Mouse (Mus musculus): ENCODE data around the gene Arpp19.
A peak's percentile ranks its signal among the peaks of the same experiment; 100 is the strongest.

The Arpp19 gene

DNA sequence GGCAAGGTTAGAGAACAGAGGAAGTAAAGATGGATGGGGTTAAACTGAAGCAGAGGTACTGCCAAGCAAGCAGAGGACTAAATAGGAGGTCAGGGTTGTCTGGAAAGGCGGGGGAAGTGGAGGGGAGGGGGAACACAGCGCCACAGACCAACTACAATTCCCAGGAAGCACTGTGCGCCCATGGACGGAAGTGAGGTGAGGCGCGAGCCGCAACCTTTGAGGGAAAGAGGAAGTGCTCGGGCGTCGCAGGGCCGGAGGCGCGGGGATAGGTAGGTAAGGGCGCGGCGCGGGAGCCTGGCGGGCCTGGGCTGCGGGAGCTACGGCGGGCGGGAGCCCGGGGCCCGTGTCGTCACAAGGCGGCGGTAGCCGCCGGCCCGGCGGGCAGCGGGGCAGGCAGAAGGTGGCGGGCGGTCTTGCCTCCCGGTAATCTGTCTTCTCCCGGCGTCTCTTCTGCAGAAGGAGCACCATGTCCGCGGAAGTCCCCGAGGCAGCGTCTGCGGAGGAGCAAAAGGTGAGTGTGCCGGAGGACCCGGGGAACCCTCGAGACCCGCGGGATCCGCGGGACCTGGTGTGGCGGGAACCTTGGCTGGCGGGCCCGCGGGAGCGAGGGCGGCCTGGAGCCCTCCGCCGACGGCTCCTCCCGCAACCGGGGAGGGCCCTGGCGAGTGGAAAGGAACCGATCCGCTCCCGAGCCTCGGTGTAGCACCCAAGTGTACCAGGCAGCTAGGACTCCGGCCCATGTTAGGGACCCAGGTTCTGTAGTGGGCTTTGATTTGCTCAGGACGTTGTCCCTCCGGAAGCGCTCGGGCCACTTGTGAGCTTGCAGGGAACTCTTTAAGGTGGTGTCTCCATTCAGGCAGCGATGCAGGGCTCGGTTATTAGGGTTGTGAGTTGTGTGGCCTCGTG lies at the start of gene Arpp19:
Gene Arpp19 (plus strand): TSS at position 164 of the 906 bp plus-strand sequence.
- DNase-seq (ENCODE audit: low spot score in 2 of 2), result peak; percentile 87 to 89

DNA sequence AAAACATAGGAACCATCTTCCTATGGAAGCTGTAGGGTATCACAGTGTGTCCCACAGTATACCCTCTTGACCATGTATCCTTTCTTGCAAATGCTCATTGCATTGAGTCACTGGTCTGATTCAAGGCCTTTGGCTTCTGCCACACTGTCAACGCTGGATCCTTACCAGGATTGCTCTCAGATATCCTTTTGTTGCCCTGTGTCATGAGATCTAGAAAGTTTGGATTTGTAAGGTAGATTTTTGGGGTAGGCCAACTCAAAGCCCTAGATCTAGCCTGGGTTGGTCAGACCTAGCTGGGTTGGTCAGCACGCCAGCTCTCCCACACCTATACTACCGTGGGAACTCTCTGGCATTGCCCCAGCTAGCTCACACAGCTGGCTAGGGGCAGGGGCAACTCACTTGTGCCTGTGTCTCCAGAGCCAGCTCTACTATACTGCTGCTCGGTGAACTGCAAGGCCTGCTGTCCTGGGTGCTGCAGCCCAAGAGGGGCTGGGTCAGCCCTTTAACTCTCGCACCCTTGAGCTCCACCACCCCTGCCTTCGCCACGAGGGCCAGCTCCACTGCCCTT lies 48.4 kb upstream of the Arpp19 start:
- DNase-seq (ENCODE audit: low spot score in 2 of 2), result no peak

DNA sequence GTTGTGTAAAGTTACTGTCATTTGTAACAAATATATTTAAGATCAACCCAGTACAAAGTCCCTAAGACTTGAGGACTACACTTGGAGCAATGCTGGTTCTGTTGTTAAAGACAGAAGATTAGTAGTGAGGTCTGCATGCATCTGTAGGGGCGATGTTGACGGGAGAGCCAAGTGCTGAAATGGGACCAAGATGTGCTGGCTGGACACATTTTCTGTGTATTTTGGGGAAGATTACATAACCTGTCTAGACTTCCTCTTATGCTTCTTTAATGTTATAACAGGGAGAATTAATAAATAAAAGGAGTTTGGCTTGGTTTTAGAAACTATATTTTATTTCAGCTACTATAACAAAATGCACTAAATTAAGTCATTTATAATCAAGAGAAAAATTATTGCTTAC lies 47.4 kb upstream of the Arpp19 start:
- DNase-seq (ENCODE audit: low spot score in 2 of 2), result no peak

DNA sequence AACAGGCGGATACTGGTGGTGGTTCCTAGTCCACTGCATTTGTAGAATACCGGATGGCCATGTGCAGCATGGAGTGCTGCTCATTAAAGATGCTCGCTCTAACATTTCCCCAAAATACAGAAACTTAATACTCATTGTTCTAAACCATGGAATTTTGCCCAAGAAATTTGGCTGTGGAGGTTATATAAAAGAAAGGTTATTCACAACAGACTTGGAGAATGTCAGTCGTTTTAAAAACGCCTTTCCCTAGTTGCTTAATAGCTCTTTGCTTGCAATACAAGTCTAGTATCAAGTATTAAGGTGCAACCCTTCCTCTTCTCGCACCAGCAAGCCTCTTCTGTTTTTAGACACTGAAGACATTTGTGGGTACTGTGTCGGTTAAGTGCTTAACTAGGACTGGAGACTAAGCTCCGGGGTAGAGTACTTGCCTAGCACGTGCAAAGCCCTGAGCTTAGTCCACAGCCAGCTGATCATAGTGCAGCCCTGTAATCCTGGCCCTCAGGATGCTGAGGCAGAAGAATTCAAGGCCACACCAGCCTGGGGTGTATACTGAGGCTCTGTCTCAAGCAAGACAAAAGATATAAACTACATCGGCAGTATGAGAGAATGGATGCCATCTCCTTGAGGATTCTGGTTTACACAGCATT lies 42.7 kb upstream of the Arpp19 start:
- DNase-seq (ENCODE audit: low spot score in 2 of 2), result no peak

DNA sequence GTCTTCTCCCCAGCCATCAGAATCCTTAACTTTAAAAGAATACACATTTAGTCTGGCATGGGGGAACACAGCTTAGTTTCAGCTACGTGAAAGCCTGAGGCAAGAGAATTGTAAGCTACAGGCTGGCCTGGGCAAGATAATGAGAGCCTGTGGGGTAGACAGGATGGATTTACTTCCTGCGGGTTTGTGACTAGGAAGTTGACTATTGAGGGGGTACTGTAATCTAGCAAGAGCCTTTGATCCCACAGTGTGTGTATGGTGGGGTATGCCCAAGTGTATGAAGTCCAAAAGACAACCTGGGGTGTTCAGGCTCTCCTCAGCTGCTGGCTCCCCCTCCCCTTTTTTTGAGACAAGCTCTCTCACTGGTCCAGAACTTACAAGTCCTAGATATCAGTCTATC lies 41.1 kb upstream of the Arpp19 start:
- DNase-seq (ENCODE audit: low spot score in 2 of 2), result no peak

DNA sequence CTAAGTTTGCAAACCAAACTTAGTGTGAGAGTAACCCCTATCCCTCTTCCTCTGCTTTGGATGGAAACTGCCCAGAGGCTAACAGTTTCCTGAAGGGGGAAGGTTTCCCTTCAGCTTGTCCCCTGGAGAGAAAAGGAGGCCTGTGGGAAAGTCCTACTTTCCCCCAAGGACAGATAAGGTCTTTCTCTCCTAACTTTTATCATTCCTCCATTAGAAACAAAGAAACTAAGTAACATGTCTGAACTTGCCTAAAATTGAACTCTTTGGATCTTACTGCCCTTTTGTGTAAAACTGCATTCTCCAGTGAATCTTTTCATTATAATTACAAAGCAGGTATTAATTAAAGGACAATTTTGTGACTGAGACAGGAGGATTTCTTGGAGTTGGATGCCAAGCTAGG lies 39.4 kb upstream of the Arpp19 start:
- DNase-seq (ENCODE audit: low spot score in 2 of 2), result no peak

DNA sequence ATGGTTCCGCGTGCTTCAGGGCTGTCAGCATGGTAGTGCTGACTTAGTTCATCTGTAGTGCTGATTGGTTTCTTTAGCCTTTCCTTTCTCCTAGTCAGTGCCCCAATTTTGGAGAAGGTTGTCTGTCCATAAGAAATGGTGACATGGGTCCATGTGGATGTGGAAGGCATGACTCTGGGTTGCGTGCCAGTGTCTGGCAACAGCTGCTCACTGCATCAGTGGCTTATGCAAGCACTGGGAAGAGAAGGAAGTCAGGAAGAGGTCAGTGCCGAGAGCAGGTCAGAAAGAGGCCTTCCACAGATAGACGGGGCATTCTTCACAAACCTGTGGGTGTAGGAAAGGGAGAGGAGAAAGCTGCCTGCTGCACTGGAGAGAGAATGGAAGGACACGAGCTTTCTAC lies 36.4 kb upstream of the Arpp19 start:
- no peak for DNase-seq (ENCODE audit: low spot score in 2 of 2)

DNA sequence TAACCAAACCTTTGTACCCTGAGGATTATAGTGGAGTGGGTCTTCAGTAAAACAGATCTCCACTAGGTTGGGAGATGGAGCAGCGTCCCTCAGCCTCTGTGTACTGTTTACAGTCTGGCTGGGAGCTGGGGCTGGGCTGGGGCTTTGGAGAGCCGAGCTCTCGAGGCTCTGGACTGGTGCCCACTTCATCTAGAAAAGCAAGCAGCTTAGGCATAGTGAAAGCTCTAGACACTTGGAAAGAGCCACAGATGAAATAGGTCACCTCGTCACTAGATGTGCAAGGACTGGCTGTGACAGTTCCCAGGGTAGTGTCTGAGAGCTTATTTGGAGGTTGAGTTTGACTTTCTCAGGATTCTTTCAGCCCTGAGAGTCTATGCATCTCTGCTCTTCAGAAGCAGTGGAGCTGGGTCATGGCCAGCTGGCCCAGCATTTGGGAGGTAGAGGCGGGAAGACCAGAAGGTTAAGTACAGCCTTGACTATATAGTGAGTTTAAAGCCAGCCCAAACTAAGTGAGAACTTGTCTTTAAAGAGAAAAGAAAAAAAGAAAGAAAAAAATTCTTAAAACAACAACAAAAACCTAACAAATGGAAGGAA lies 35.7 kb upstream of the Arpp19 start:
- DNase-seq (ENCODE audit: low spot score in 2 of 2), result no peak

DNA sequence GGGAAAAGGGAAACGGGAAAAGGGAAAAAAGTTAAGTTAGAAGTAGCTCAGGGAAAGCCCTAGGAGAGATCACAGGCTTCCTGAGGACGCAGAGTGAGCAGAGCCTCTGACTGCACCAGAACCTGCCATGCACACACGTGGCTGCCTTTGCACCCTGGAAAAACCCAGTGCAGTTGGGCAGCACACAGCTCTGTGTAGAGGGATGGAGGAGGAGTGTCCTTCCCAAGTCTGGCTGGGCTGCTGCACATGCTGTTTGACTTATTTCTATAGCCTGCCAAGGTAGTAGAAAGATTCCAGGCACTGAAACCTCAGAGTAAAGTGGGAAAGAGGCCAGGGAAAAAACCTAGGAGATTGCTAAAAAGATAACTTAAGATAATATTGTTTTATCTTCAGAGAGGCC lies 35.2 kb upstream of the Arpp19 start:
- no peak for DNase-seq (ENCODE audit: low spot score in 2 of 2)

DNA sequence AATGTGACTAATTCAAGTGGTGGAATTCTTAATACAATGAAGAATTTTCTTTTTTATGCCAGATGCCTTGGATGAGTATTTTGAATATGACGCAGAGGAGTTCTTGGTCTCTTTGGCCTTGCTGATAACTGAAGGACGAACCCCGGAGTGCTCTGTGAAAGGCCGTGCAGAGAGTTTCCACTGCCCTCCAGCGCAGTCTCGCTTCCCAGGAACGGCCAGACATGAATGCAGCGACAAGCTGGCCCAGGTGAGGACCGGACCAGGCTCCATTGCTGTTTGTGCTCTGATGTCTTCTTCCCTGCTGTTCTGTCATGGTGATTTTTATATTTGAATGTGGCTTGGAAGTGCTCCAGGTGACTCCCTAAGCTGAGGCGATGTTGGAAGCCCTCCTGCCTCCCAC lies 33.2 kb upstream of the Arpp19 start:
- no peak for DNase-seq (ENCODE audit: low spot score in 2 of 2)

DNA sequence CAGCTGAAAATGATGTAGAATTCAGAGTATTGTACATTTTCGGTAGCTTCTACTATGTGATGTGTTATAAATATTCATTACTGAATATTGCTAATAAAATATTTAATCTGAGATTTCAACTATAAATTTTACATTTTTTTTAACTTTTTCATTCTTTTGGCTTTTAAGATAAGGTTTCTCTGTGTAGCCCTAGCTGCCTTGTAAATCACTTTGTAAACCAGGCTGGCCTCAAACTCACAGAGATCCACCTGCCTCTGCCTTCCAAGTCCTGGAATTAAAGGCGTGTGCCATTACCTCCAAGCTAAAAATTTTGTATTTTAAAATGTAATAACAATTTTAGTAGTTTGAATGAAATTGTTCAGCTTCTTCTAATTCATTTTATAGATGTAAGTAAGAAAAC lies 20.8 kb upstream of the Arpp19 start:
- DNase-seq (ENCODE audit: low spot score in 2 of 2), result no peak

DNA sequence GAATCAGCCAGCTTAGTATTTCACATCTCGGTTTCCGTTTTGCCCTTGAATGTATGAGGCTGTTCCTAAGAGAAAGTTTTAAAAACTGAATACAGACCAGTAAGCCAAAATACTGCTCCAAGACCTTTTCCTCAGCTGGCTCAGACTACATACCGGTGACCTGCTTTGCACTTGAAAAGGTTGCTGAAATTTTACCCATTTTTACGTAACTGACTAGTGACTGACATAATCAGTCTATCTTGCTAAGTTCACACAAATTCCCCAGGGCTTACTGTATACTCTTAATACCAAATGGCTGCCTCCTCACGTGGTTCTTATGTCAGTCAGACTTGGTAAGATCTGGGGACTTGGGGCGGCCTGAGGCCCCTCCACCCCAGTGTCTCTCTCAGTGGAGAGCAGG lies 18.2 kb upstream of the Arpp19 start:
- no peak for DNase-seq (ENCODE audit: low spot score in 2 of 2)

DNA sequence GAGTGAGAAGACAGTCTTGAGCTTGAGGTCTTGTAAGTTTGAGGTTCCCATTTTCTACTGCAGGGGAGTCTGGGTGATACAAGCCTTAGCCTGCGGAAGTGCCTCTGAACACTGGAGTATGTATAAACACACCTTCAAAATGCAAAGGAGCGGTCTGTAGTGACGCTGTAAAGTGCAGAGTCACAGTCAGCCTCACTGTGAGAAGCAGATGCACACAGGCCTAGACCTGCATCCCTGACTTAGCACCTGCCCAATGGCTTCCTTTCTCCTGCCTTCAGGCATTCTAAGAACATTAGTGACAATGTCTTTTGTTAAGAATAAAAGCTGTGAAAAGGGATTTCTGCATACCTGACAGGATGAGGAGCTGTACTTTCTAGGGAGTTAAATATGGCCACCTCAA lies 17.8 kb upstream of the Arpp19 start:
- no peak for DNase-seq (ENCODE audit: low spot score in 2 of 2)

DNA sequence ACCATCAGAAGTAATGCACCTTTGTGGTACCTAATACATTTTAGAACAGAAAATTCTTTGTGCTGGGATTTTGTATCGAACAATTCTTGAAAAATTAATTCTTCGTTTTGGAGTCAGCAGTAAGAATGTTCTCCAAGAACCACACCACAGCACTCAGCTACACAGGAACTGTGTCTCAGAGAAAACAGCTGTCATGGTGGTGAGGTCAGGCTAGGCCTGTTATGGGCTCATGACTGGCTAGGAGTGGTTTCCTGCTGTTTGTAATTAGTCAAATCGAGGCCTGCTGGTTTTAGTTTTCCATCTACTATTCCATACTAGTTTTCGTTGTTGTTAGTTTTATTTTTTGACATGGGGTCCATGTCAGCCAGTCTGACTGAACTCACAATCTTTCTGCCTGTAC lies 16.9 kb upstream of the Arpp19 start:
- no peak for DNase-seq (ENCODE audit: low spot score in 2 of 2)

DNA sequence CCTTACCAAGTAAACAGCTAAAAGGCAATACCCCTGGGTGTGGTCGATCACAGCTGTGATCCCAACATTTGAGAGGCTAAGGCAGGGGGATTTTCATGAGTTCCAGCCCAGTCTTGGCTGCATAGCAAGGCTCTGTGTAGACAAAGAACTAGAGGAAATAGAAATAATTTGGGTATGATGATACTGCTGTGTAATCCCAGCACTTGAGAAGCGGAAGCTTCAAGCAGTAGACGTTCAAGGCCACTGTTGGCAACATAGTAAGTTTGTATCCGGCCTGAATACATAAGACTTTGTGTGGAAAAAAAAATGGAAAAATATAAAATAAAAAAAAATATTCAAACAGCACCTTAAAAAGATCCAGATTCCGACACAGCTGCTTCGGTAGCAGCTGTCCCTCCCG lies 14.9 kb upstream of the Arpp19 start:
- DNase-seq (ENCODE audit: low spot score in 2 of 2), result no peak

DNA sequence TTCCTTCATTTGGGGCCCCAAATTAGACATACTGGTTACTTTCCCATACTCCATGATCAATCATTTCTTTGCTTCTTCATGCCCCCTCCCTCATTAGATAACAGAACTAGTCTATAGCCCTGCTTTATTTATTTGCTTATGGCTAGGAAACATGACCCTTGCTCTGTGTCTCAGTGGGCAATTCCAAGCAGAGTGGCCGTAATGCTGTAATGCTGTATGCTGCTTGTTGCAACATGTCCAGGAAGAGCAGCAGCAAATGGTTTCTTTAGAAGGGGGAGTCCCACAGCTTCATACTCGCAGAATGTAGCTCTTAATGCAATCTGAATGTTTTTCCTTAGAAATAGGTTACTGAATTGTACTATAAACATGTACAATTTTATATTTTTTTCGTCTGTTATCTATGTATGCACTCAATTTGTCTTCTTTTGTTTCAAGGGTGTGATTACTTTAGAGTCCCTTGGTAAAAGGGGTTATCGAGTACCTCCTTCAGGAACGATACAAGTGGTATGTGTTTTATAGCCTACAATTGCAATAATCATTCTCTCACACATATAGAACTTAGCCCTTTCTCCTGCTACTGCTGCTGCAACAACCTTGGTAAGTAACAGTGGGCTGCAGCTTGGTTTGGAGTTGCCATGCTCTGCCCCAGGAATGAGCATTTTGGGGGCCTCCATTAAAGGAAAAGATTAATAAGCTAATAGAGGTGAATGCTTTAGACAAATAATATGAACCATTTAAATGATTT lies 14.1 kb upstream of the Arpp19 start:
- no peak for DNase-seq (ENCODE audit: low spot score in 2 of 2)

DNA sequence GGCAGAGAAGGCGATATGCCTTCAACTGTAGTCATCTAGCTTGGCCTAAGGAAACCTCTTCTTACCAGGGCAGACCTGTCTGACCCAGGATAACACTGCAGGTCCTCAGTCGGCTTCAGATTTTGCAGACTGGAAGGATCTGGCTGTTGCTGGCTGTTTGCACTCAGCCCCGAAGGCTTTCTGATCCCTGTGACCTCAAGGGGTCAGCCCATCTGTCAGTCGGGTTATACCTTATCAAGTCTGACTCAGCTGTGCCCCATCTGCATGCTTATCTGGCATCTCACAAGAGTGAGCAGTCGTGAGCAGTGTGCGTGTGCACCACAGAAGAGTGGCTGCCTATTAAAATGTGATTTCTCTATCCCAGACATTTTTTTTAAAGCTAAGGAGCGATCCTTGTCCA lies 13.3 kb upstream of the Arpp19 start:
- no peak for DNase-seq (ENCODE audit: low spot score in 2 of 2)

DNA sequence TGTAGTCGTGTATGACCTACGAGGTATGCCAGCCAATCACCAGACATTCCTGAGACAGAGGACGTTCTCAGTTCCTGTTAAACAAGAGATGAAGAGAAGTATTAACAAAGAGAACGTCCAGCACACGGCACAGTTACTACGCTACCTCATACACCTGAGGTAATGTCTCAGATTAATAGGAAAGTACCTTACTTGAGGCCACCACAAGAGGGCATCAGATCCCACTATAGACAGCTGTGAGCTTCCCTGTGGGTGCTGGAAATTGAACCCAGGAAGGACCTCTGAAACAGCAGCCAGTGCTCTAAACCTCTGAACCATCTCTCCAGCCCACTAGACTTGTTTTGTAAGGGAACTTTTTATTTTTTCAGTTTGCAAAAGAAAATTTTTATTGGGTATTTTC lies 11.7 kb upstream of the Arpp19 start:
- no peak for DNase-seq (ENCODE audit: low spot score in 2 of 2)

DNA sequence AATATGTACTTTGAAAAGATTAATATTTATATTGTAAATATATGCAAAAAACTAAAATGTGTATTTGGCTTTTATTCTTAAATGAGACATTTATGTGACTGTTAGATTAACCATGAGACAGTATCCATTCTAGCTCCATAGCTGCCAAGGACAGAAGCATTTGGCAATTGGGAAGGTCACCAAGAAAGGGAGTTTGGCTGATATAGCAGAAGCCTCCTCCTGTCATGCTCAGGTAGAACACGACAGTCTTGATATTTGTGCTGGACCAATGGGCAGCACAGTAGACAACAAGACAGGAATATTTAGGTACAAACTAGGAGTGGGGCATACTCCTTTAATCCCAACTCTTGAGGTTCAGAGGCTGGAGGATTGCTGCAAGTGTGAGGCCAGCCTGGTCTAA lies 5.0 kb upstream of the Arpp19 start:
- DNase-seq (ENCODE audit: low spot score in 2 of 2), result no peak

DNA sequence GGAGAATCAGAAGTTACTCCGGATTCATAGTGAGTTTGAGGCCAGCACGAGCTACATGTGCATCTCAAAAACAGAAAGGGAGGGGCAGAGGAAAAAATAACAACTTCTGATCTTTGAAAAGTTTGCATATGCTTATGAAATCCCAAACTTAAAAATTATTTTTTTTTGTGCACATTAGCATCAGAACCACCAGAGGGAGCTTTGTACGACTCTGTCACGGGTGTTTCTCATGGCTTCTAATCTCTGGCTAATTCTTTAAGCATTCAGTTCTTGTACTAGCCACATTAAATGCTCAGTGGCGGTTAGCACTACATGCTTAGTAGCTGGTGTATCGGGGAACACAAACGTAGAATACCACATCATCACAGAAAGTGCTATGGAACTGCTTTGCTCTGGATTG lies 4.3 kb upstream of the Arpp19 start:
- no peak for DNase-seq (ENCODE audit: low spot score in 2 of 2)

DNA sequence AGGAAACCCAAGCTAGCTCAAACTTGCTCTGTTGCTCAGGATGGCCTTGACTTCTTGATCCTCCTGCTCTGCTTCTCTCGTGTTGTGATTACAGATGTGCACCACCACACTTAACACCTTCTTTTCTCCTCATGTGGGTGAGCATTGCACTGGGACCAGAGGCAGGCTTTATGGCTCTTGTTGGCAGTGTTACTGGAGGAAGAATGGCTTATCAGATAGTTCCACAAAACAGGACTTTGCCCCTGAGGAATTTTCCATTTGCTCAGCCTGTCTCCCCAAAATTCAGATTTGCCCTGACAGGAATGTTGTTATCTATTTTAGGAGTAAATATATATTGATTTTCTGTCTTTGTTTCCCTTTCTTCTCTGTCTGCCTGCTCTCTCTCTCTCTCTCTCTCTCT lies 2.7 kb upstream of the Arpp19 start:
- no peak for DNase-seq (ENCODE audit: low spot score in 2 of 2)

DNA sequence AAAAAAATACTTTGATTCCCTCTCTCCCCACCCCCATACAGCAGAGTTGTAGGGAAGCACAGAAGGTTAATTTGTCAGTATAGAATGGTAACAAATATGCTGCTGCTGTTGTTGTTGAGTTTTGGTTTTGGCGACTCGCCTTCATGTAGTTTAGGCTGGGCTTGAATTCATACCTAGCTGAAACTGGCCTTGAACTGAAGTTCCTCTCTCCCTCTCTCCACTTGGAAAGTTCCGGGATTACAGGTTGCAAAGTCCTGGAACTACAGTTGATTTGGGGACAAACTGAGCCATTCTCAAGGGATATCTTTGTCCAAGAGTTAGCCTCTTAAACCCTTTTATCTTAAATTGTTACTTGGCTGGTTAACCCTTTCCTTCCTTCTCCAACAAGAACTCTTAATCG lies 1.5 kb upstream of the Arpp19 start:
- no peak for DNase-seq (ENCODE audit: low spot score in 2 of 2)
